Mouse (Mus musculus): ENCODE data around the gene Shisa6. TPM values are rescaled to one million over a fixed set of nuclear protein-coding genes. Genes with fewer than 3 reads are reported as not detected.
A peak's percentile ranks its signal among the peaks of the same experiment; 100 is the strongest.

The Shisa6 gene
- polyA plus RNA-seq, 1 experiment: 5.2 TPM

GRCm38 (mm10) chr11:66537820-66538219 is 12.1 kb upstream of the Shisa6 start:
- Histone ChIP-seq H3K27ac (ENCODE audit: insufficient read depth, low read length) (no peak overlapping the region), H3K4me3 (ENCODE audit: low read depth, low read length) (no peak overlapping the region), H3K36me3 (ENCODE audit: control insufficient read depth, insufficient read depth, low read length, poor library complexity, severe bottlenecking) (no peaks in the 10 kb centered on the region), H3K4me1 (ENCODE audit: control insufficient read depth, insufficient read depth, low read length) (no peaks in the 10 kb centered on the region), H3K27me3 (ENCODE audit: control insufficient read depth, insufficient read depth, low read length, poor library complexity, severe bottlenecking) (no peaks in the 10 kb centered on the region), H3K9ac (ENCODE audit: low read depth, poor library complexity, severe bottlenecking) (no peak overlapping the region), H3K9me3 (replicated peaks; ENCODE audit: control insufficient read depth, insufficient read depth, low read length, poor library complexity, severe bottlenecking) (no peaks in the 10 kb centered on the region)
- TF ChIP-seq CTCF (IDR thresholded peaks at IDR 0.05; ENCODE audit: low read depth, low read length) (no peak), EP300 (IDR thresholded peaks at IDR 0.05; ENCODE audit: insufficient read depth, low read depth, low read length) (no peak)

GRCm38 (mm10) chr11:66535866-66536265 is 10.1 kb upstream of the Shisa6 start:
- TF ChIP-seq POLR2A (IDR thresholded peaks at IDR 0.05; ENCODE audit: insufficient read depth, low read length): no peak
- TF ChIP-seq CTCF (IDR thresholded peaks at IDR 0.05; ENCODE audit: low read depth, low read length): no peak
- no peak for TF ChIP-seq EP300 (IDR thresholded peaks at IDR 0.05; ENCODE audit: insufficient read depth, low read depth, low read length)
- Histone ChIP-seq H3K9ac (ENCODE audit: low read depth, poor library complexity, severe bottlenecking) (no peak overlapping the region), H3K27me3 (ENCODE audit: control insufficient read depth, insufficient read depth, low read length, poor library complexity, severe bottlenecking) (no peaks in the 10 kb centered on the region), H3K4me1 (ENCODE audit: control insufficient read depth, insufficient read depth, low read length) (no peaks in the 10 kb centered on the region), H3K36me3 (ENCODE audit: control insufficient read depth, insufficient read depth, low read length, poor library complexity, severe bottlenecking) (no peaks in the 10 kb centered on the region), H3K27ac (ENCODE audit: insufficient read depth, low read length) (no peak overlapping the region), H3K4me3 (ENCODE audit: low read depth, low read length) (no peak overlapping the region), H3K9me3 (replicated peaks; ENCODE audit: control insufficient read depth, insufficient read depth, low read length, poor library complexity, severe bottlenecking) (no peaks in the 10 kb centered on the region)

DNA sequence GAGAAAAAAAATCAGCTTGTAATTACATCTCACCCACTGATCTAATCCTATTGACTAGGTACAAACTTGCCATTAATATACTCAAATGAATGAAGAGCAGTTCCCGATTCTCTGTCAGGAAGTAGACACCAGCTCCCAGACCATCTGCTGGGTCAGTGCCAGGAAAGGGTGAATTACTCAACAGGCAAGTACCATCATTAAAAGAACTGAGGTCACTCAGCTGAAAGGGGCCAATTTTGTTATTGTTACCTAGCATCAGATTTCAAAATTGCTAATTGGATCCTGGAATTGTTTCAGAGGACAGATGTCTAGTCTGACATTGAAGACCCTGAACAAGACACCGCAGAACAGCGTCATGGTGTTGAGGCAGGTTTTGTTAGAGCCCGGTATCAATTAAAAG is 9.4 kb upstream of the Shisa6 start:
- Histone ChIP-seq H3K9me3 (replicated peaks; ENCODE audit: control insufficient read depth, insufficient read depth, low read length, poor library complexity, severe bottlenecking) (no peaks in the 10 kb centered on the region), H3K4me3 (ENCODE audit: low read depth, low read length) (no peak overlapping the region), H3K9ac (ENCODE audit: low read depth, poor library complexity, severe bottlenecking) (no peak overlapping the region), H3K27ac (ENCODE audit: insufficient read depth, low read length) (no peak overlapping the region), H3K4me1 (ENCODE audit: control insufficient read depth, insufficient read depth, low read length) (no peaks in the 10 kb centered on the region), H3K36me3 (ENCODE audit: control insufficient read depth, insufficient read depth, low read length, poor library complexity, severe bottlenecking) (no peaks in the 10 kb centered on the region), H3K27me3 (ENCODE audit: control insufficient read depth, insufficient read depth, low read length, poor library complexity, severe bottlenecking) (no peaks in the 10 kb centered on the region; the same call in 1 of the 2 replicates)
- TF ChIP-seq EP300 (IDR thresholded peaks at IDR 0.05; ENCODE audit: insufficient read depth, low read depth, low read length) (no peak), POLR2A (IDR thresholded peaks at IDR 0.05; ENCODE audit: insufficient read depth, low read length) (no peak), CTCF (IDR thresholded peaks at IDR 0.05; ENCODE audit: low read depth, low read length) (no peak)

DNA sequence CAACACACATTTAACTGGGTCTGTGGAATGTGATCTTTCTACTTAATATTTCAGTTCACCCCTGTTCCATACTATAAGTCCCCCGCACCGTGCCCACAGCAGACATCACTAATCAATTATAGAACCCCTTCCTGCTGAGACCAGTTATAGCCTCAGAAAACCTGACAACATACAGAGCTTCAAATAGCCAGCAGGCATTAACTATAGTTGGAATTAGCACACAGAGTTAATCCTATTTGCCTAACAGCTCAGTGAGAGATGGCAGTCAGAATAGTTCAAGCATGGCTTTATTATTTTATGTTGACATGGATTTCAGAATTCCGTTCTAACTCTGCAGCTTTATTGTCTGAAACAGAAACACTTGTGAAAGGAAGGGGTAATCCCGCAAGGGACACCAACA is 8.5 kb upstream of the Shisa6 start:
- no peak overlapping the region for H3K27ac ChIP-seq (ENCODE audit: insufficient read depth, low read length)
- H3K4me1 ChIP-seq (ENCODE audit: control insufficient read depth, insufficient read depth, low read length): no peaks in the 10 kb centered on the region
- no peaks in the 10 kb centered on the region for H3K36me3 ChIP-seq (ENCODE audit: control insufficient read depth, insufficient read depth, low read length, poor library complexity, severe bottlenecking)
- TF ChIP-seq POLR2A (IDR thresholded peaks at IDR 0.05; ENCODE audit: insufficient read depth, low read length): no peak
- TF ChIP-seq EP300 (IDR thresholded peaks at IDR 0.05; ENCODE audit: insufficient read depth, low read depth, low read length): no peak
- TF ChIP-seq CTCF (IDR thresholded peaks at IDR 0.05; ENCODE audit: low read depth, low read length): no peak
- no peaks in the 10 kb centered on the region for H3K9me3 ChIP-seq (replicated peaks; ENCODE audit: control insufficient read depth, insufficient read depth, low read length, poor library complexity, severe bottlenecking)
- H3K27me3 ChIP-seq (ENCODE audit: control insufficient read depth, insufficient read depth, low read length, poor library complexity, severe bottlenecking): no peaks in the 10 kb centered on the region; the same call in 1 of the 2 replicates
- no peak overlapping the region for H3K9ac ChIP-seq (ENCODE audit: low read depth, poor library complexity, severe bottlenecking)
- no peak overlapping the region for H3K4me3 ChIP-seq (ENCODE audit: low read depth, low read length)

DNA sequence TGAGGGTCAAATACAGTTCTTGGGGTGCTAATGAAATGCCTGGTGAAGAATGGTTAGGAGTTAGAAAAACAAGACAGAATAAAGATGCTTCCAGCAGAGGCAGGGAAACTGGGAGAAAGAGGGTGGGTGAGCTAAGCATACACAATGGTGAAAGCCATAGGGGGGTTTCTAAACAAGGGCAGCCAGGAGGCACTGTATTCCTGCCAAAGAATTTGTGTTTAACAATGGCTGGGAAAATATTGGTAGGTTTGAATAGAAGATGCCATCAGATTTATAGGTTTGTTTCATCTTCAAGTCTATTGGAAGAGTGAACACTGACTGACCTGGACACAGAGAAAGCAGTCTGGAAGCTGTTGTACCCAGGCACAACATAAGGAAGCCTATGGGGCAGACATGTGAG is 2.4 kb upstream of the Shisa6 start:
- H3K27me3 ChIP-seq (ENCODE audit: control insufficient read depth, insufficient read depth, low read length, poor library complexity, severe bottlenecking): peaks cover 15% of the 10 kb centered on the region
- H3K9ac ChIP-seq (ENCODE audit: low read depth, poor library complexity, severe bottlenecking): no peak overlapping the region
- H3K36me3 ChIP-seq (ENCODE audit: control insufficient read depth, insufficient read depth, low read length, poor library complexity, severe bottlenecking): no peaks in the 10 kb centered on the region
- no peak overlapping the region for H3K4me3 ChIP-seq (ENCODE audit: low read depth, low read length)
- no peaks in the 10 kb centered on the region for H3K9me3 ChIP-seq (replicated peaks; ENCODE audit: control insufficient read depth, insufficient read depth, low read length, poor library complexity, severe bottlenecking)
- no peak overlapping the region for H3K27ac ChIP-seq (ENCODE audit: insufficient read depth, low read length)
- no peaks in the 10 kb centered on the region for H3K4me1 ChIP-seq (ENCODE audit: control insufficient read depth, insufficient read depth, low read length)
- TF ChIP-seq EP300 (IDR thresholded peaks at IDR 0.05; ENCODE audit: insufficient read depth, low read depth, low read length) (no peak), POLR2A (IDR thresholded peaks at IDR 0.05; ENCODE audit: insufficient read depth, low read length) (no peak), CTCF (IDR thresholded peaks at IDR 0.05; ENCODE audit: low read depth, low read length) (no peak)

- no peak overlapping the region for H3K27ac ChIP-seq (ENCODE audit: insufficient read depth, low read length)
- no peaks in the 10 kb centered on the region for H3K36me3 ChIP-seq (ENCODE audit: control insufficient read depth, insufficient read depth, low read length, poor library complexity, severe bottlenecking)
- no peaks in the 10 kb centered on the region for H3K9me3 ChIP-seq (replicated peaks; ENCODE audit: control insufficient read depth, insufficient read depth, low read length, poor library complexity, severe bottlenecking)
- TF ChIP-seq CTCF (IDR thresholded peaks at IDR 0.05; ENCODE audit: low read depth, low read length) (peak; percentile 17), EP300 (IDR thresholded peaks at IDR 0.05; ENCODE audit: insufficient read depth, low read depth, low read length) (no peak)
- H3K9ac ChIP-seq (ENCODE audit: low read depth, poor library complexity, severe bottlenecking): no peak overlapping the region
- H3K4me1 ChIP-seq (ENCODE audit: control insufficient read depth, insufficient read depth, low read length): no peaks in the 10 kb centered on the region
- no peak overlapping the region for H3K4me3 ChIP-seq (ENCODE audit: low read depth, low read length)
- peaks cover 15% of the 10 kb centered on the region for H3K27me3 ChIP-seq (ENCODE audit: control insufficient read depth, insufficient read depth, low read length, poor library complexity, severe bottlenecking)
These were observed 1.6 kb upstream of the Shisa6 start for GRCm38 (mm10) chr11:66527343-66527742.
